Mouse (Mus musculus) monocyte, adult 2 months (primary cell): Measurements from ENCODE around the gene Ngly1.

Experiments used
- DNase-seq, 2 experiments: peaks; one replicate each; pipeline ENCODE4 v3.0.0; 2022; ENCODE audit warnings: low spot score in 2 of 2, low read depth in 1 of 2

The Ngly1 gene

DNA sequence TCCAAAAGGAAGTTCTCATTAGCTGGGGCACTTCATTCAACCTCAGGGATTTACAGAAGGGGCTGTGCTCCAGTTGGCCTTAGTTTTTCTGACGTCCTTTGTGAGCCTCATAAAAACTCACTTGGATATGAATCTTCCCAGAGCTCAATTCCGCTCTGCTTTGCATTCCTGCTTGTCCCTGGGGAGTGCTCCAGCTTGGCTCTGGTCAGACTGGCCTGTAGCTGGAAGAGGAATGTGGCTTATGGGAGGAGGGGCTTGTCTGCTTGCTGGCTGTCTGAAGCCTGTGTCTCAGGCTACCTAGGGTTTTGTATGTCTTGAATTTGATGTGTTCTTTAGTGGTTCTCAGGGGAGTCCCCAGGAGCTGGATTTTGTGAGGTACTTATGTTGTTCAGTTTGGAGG lies 79.5 kb downstream of the Ngly1 start:
- DNase-seq, result no peak

DNA sequence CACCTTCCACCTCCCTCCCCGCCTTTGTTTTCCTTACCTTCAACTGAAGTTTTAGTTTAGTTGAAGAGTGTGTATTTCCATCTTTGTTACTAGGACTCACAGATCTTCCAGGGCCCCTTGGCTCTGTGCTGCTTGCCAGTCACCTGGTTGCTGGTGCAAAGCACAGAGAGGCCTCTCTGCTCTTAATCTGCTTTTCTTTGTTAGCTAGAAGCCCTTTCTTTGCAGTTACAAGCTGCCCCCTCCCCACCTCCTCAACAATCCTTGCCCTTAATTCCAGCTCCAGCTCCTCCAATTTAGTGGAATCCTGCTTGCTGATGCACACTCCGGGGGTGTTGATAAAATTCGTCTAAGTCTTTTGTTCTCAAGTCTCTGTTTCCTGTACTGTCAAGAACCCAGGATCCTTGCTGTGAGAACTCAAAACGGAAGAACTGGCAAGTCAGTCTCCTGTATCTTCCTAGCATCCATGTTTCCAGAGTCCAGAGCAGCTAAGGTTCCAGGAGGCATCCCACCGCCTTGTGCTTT lies 79.9 kb downstream of the Ngly1 start:
- DNase-seq, result no peak

DNA sequence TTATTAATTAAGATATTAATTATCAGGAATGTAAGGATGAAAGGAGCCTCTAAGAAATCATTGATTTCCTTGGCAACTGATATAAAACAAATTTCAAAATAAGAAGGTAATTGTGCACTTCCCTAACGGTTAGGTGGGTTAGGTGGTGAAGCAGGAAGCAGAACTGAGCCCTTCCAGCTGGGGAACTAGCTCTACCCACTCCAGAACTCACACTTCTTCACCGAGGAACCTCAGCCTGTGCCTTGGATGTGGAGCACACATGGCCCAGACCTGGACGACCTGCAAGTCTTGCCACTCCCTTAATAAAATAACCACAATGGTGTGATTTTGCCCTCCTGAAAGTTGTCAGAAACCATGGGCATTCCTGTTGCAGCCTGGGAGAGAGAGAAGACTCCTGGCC lies 80.7 kb downstream of the Ngly1 start:
- DNase-seq, result no peak

DNA sequence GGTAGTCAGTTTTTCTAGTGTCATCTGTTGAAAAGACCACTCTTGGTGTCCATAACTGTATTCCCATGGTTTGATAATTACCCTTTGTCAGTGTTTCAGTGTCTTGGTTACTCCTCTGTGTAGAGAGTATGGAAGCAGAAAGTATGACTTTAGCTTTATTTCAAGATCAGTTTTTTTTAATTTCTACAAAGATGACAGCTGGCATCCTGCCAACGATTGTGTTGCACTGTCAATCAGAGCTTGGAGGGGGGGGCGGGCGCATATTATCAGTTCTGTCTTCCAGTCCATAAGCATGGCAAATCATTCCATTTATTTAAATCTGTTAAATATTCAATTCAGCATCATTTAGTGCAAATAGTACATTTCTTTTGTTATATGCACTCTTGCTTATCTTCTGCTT lies 85.2 kb downstream of the Ngly1 start:
- no peak for DNase-seq

DNA sequence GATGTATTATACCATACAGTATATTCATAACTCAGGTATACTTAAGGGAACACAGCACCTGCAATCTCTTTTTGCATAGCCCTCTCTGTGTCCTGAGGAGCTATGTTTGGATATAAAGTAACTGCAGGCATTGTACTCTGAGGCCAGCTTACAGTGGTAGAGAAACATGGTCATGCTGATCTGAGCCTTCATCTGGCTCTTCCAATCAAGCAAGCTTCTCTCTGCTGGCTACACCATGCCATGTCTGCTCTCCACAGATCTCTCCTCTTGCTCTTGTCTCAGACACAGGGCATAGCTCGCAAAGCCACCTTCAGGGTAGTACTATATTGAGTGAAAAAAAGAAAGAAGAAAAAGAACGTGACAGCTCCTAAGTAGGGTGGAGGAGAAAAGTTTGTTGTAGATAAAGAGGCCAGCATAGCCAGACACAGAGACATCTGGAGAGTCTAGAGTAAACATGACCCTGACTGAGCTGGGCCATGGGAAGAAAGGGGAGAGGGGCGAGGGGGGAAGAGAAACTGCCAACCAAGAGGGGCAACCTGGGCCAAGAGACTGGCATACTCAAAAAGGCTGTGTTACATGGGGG lies 86.8 kb downstream of the Ngly1 start:
- no peak for DNase-seq

DNA sequence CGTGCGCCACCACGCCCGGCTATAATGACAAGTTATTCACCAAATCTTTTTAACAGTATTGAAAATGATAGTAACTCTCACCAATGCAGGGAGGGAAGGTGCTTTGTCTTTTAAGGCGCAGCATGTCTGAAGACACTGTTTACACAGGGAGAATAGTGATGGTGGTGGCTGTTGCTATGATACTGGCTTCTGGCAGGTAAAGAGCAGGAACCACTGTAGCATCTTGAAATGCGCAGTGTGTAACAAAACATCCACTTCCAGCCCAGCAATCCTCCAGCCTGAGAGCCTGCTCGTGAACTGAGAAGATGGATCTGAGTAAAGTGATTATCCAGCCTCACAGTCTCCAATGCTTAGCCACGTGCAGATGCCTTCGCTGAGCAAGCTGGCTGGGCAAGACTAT lies 98.4 kb downstream of the Ngly1 start:
- DNase-seq, result no peak

DNA sequence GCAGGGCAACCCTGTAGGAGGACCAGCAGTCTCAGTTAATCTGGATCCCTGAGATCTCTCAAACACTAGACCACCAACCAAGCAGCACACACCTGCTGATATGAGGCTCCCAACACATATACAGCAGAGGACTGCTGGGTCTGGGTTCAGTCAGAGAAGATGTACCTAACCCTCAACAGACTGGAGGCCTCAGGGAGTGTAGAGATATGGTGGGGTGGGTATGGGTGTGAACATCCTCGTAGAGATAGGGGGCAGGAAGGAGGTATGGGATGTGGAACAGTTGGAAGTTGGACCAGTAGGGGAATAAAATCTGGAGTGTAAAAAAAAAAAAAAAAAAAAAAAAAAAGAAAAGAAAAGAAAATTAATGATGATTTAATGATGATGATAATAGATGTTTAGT lies 110.6 kb downstream of the Ngly1 start:
- no peak for DNase-seq
